Mouse (Mus musculus) adrenal gland, adult 2 months (tissue): Measurements from ENCODE around the gene Bod1. TPM values are rescaled to one million over a fixed set of nuclear protein-coding genes. Genes with fewer than 3 reads are reported as not detected.

Experiments
- DNase-seq: peaks from one replicate; pipeline ENCODE4 v3.0.0; 2021
- polyA plus RNA-seq: library from polyadenylated mRNA; depleted of rRNA; stranded (reverse); fragments of >200 nt; gene quantifications from 2 replicates; pipeline ENCODE4 v1.2.3, GENCODE M21; 2012
- total RNA-seq, 2 experiments: library from RNA; stranded (reverse); gene quantifications; 2 replicates each; pipeline ENCODE4 v1.2.3; 2021

The Bod1 gene
- total and polyA plus RNA-seq, 3 experiments = 29.4 to 63.5 (median 53.6) TPM

GRCm38 (mm10) chr11:31669172-31669869 lies 2.4 kb downstream of the Bod1 start:
- no peak for DNase-seq

GRCm38 (mm10) chr11:31664186-31664585 lies 7.5 kb downstream of the Bod1 start:
- DNase-seq = no peak

GRCm38 (mm10) chr11:31663501-31663900 lies 8.2 kb downstream of the Bod1 start:
- no peak for DNase-seq

GRCm38 (mm10) chr11:31662872-31663446 lies 8.7 kb downstream of the Bod1 start:
- no peak for DNase-seq

- no peak for DNase-seq
Observed at GRCm38 (mm10) chr11:31662214-31662613, 9.5 kb downstream of the Bod1 start.

- no peak for DNase-seq
Observed at GRCm38 (mm10) chr11:31657806-31658175, 13.9 kb downstream of the Bod1 start.

- DNase-seq = no peak
Observed at GRCm38 (mm10) chr11:31657168-31657805, 14.4 kb downstream of the Bod1 start.

- DNase-seq = no peak
Observed at GRCm38 (mm10) chr11:31649507-31649906, 22.2 kb downstream of the Bod1 start.

GRCm38 (mm10) chr11:31647268-31647667 lies 24.4 kb downstream of the Bod1 start:
- DNase-seq = no peak

GRCm38 (mm10) chr11:31646571-31646970 lies 25.1 kb downstream of the Bod1 start:
- DNase-seq = no peak

- no peak for DNase-seq
Observed at GRCm38 (mm10) chr11:31643120-31643519, 28.6 kb downstream of the Bod1 start.

- no peak for DNase-seq
Observed at GRCm38 (mm10) chr11:31641066-31641810, 30.4 kb downstream of the Bod1 start.

GRCm38 (mm10) chr11:31640187-31640586 lies 31.5 kb downstream of the Bod1 start:
- DNase-seq = no peak

- DNase-seq = peak; percentile 64
Observed at GRCm38 (mm10) chr11:31637788-31638373, 33.8 kb downstream of the Bod1 start.

GRCm38 (mm10) chr11:31628700-31629099 lies 43.0 kb downstream of the Bod1 start:
- DNase-seq = no peak

GRCm38 (mm10) chr11:31620796-31621195 lies 50.9 kb downstream of the Bod1 start:
- no peak for DNase-seq

- DNase-seq = no peak
Observed at GRCm38 (mm10) chr11:31617797-31618196, 53.9 kb downstream of the Bod1 start.

GRCm38 (mm10) chr11:31617236-31617635 lies 54.4 kb downstream of the Bod1 start:
- peak; percentile 91 for DNase-seq

- DNase-seq = peak; percentile 32
Observed at GRCm38 (mm10) chr11:31616722-31617121, 55.0 kb downstream of the Bod1 start.
